Mouse (Mus musculus) WW6 (cell line): ENCODE data around the gene Prrt2.

ENCODE experiments used
- DNase-seq: peaks from one replicate; pipeline ENCODE4 v3.0.0-alpha.2; 2013; ENCODE audit warnings: low read depth, low spot score

Prrt2 gene

DNA sequence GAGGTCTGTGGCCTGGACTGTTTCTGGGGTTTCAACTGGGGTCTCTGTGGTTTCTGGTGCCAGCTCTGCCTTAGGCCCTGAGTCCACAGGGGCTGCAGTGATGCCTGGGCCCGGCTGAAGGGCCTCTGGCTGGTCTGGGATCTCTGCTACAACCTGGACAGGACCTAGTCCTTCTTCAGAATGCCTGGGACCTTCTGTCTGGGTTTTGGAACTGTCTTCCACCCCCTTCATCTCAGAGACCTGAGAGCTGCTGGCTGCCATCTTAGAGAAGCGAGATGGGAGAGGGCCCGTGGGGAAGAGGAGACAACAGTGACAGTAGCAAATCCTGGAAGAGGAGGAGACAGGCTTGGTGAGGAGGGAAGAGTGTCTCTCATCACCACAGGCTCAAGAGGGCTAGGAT is 980 bp downstream of the Prrt2 start:
- no peak for DNase-seq

- no peak for DNase-seq
These were observed 1.6 kb downstream of the Prrt2 start for GRCm38 (mm10) chr7:127019306-127019960.

GRCm38 (mm10) chr7:127018416-127019305 is 2.4 kb downstream of the Prrt2 start:
- no peak for DNase-seq

- DNase-seq = no peak
These were observed 3.1 kb downstream of the Prrt2 start for GRCm38 (mm10) chr7:127017950-127018345.

DNA sequence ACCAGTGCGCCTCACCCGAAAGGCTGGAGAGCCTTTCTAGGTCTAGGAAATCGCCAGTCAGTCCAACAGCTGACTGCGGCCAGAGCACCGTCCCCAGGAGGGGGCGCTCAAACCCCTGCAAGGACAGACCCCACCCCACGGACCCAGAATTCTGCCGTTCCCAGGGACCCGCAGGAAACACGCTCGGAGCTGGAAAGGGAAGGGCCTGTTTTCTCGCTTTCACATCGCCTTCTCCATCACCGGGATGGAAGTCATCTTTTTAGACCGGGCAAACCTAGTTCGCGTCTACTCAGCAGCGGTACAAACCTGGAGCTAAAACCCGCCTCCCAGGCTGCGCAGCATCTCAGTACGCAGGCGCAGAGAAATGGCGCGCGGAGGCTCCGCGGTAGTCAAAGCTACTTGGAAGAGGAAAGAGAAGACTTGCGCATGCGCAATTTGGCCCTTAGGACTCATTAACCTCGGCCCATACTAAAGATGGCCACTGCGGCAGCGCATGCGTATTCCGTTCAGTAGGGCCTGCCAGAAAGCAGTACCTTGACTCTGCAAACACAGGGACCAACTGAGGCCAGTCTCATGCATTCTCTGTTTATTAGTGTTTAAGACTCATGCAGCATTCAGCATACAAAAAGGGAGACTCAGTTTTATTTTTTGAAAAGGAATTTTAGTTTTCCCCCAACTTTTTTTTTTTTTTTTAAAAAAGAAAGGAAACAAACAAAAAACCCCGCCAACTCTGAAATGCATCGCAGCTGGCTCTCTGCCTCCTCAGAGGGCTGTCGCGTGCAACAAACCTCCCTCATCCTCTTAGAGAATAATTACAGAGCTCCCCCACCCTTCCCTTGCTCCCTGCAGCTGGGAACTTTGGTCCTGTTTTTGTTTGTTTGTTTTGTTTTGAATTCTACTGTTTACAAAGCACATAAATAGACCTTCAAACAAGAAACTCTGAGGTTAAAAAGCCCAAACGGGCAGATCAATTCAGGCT is 3.8 kb downstream of the Prrt2 start, which contains the start of gene Pagr1a:
Gene Pagr1a, minus strand, starts transcription at position 382 of the 979 bp plus-strand sequence.
- peak; percentile 98 for DNase-seq

GRCm38 (mm10) chr7:127016486-127016938 is 4.5 kb downstream of the Prrt2 start:
- DNase-seq = no peak

DNA sequence TGATC is 4.7 kb downstream of the Prrt2 start, which contains the start of gene Pagr1b:
Gene Pagr1b, minus strand, starts transcription at position 4 of the 5 bp plus-strand sequence.
- DNase-seq = no peak

DNA sequence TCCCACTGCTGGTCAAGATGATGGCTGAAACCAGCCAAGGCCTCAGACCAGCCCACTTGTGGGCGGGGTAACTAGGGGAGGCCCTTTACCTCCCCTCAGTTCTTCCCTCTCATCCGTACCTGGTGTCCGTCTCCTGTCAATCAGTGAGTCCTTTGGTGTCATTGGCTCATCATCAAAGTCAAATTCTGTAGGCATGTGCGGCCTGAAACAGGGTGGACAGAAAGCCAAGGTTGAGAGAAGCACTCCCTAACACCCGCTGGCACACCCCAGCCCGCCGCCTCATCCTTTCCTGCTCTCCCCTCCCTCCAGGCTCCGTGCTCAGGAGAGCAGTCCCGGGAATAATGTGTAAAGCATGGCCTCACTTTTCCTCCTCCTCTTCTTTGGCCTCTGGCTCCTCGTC is 4.9 kb downstream of the Prrt2 start:
- DNase-seq = no peak

DNA sequence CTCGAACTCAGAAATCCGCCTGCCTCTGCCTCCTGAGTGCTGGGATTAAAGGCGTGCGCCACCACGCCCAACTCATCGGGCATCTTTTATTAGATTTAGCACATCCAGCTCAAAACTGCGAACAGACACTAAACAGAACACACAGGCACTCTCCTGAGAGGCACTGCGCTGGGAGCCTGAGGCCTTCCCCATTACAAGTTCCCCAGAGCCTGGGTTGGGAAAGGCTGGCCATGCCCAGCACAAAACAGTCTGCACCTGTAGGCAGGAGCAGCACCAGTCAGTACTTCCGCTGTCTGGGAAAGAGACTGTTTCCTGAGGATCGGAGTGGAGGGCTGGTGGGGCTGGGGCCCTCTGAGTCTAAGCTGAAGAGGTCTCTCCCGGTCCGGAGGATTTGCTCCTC is 6.0 kb downstream of the Prrt2 start:
- DNase-seq = no peak

GRCm38 (mm10) chr7:127014320-127014719 is 6.7 kb downstream of the Prrt2 start, which contains the start of gene Mvp:
Mvp (minus strand) TSS chr7:127014621.
- no peak for DNase-seq

- DNase-seq = no peak
These were observed 7.6 kb downstream of the Prrt2 start for GRCm38 (mm10) chr7:127013385-127013784.

GRCm38 (mm10) chr7:127012845-127013244 is 8.2 kb downstream of the Prrt2 start:
- no peak for DNase-seq

- no peak for DNase-seq
These were observed 8.6 kb downstream of the Prrt2 start for GRCm38 (mm10) chr7:127012374-127012773.

GRCm38 (mm10) chr7:127011717-127012116 is 9.3 kb downstream of the Prrt2 start:
- DNase-seq = no peak

DNA sequence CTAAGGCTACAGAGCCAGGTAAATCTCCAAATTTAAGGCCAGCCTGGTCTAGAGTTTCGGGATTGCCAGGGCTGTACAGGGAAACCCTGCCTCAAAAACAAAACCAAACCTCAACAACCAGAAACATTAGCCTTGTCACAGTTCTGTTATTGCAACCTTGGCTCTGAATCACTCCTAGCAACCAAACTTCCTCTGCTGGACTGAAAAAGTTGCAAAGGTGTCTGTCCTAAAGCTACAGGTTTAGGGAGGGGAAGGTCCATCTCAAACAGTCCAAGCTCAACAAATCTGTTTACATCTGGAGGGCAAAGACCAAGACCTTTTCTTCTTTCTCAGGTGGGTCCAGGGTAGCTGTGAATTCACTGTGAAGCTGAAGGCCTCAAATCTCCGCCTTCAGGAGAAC is 10.0 kb downstream of the Prrt2 start:
- no peak for DNase-seq

DNA sequence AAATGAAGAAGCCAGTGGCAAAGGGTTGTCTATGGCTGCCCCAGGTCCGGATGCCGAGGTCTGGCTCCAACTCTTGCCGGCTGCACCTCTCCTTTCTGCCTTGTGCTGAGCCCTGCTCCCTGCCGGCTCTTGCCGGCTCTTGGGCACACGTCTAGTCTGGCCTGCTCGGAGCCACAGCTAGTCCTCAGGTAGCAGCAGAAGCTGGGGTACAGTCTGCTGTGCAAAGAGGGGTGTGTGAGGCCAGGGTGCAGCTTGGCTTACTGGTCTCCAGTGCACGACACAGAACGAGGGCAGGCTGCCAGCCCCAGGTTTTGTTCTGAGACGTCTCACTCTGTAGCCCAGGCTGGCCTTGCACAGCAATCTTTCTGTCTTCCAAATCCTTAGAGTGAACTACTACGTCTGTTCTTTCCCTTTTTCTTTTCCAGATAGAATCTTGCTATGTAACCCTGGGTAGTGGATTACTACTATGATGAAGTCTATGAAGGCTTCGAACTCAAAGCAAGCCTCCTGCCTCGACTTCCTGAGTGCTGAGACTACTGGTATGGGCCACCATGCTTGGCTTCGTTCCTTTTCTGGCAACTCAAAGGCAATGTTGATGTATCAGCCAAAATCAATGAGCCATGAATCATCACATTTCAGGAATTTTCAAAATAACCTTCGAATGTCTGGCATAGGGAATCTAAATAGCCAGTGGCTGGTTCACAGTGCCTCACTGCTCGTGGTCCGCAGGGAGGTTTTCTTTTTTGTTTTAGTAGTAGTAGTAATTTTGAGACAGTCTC is 11.5 kb downstream of the Prrt2 start:
- DNase-seq = no peak

- no peak for DNase-seq
These were observed 12.6 kb downstream of the Prrt2 start for GRCm38 (mm10) chr7:127008239-127009019.

GRCm38 (mm10) chr7:127007313-127008024 is 13.5 kb downstream of the Prrt2 start:
- DNase-seq = no peak

DNA sequence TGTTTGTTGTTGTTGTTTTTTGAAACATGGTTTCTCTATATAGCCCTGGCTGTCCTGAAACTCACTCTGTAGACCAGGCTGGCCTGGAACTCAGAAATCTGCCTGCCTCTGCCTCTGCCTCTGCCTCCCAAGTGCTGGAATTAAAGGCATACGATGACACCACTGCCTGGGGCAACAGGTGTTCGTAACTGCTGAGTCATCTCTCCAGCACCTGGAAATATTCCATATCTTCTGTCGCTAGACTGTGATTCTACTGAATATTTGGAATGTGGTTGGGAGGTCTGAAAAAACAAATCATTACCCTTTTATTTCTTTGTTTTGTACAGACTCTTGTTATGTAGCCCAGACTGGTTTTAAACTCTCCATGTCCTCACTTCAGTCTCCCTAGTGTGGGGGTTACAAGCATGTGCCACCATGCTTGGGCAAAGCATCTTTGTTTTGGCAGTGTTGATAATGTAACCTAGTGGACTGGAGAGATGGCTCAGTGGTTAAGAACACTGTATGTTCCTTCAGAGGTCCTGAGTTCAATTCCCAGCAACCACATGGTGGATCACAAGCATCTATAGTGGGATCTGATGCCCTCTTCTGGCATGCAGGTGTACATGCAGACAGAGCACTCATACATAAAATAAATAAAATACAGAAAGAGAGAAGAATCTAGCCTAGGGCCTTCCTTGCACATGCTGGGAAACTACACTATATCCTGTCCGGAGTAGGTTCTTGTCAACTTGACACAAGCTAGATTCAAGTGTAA is 16.7 kb downstream of the Prrt2 start:
- no peak for DNase-seq
